In genomic region chr9:17166331-17166730, GRCm38 (mm10) we compare ENCODE assay signal across 31 mouse cellular contexts.
"Had no signal": no experiment of that assay in that cellular context is flagged by ENCODE, and none has a peak within 500 bp of the region (broad histone marks: within the 10 kb centered on the region; RNA-seq: fewer than 3 reads in every experiment).

No protein-coding gene starts in this region.

- ATAC-seq: liver, embryonic 12.5 days; liver, postnatal 0 days; lung, postnatal 0 days; midbrain, embryonic 13.5 days; midbrain, embryonic 16.5 days had no signal

- H3K4me3 ChIP-seq: left cerebral cortex, adult 2 months; limb, embryonic 10.5 days; limb, embryonic 12.5 days; limb, embryonic 13.5 days; limb, embryonic 15.5 days; liver, embryonic 12.5 days; liver, embryonic 13.5 days; liver, embryonic 15.5 days; lung, embryonic 15.5 days; megakaryocyte, embryonic 14.5 days; midbrain, embryonic 10.5 days; midbrain, embryonic 12.5 days; midbrain, embryonic 13.5 days; myocyte had no signal

- H3K9ac ChIP-seq: limb, embryonic 12.5 days; limb, embryonic 13.5 days; limb, embryonic 15.5 days; liver, embryonic 12.5 days; liver, embryonic 13.5 days; liver, embryonic 14.5 days; liver, embryonic 15.5 days; liver, postnatal 0 days; lung, embryonic 14.5 days; lung, embryonic 15.5 days; midbrain, embryonic 12.5 days; midbrain, embryonic 13.5 days had no signal

- H3K9me3 ChIP-seq: limb, embryonic 10.5 days; limb, embryonic 12.5 days; limb, embryonic 13.5 days; limb, embryonic 15.5 days; liver, embryonic 12.5 days; liver, embryonic 13.5 days; liver, embryonic 15.5 days; lung, embryonic 15.5 days; megakaryocyte, embryonic 14.5 days; midbrain, embryonic 10.5 days; midbrain, embryonic 12.5 days; midbrain, embryonic 13.5 days had no signal

- H3K36me3 ChIP-seq: limb, embryonic 10.5 days; limb, embryonic 12.5 days; limb, embryonic 13.5 days; limb, embryonic 15.5 days; liver, embryonic 12.5 days; liver, embryonic 13.5 days; liver, embryonic 15.5 days; lung, embryonic 15.5 days; midbrain, embryonic 10.5 days; midbrain, embryonic 12.5 days; midbrain, embryonic 13.5 days had no signal

- H3K27ac ChIP-seq: left cerebral cortex, adult 2 months; limb, embryonic 10.5 days; limb, embryonic 12.5 days; limb, embryonic 13.5 days; limb, embryonic 15.5 days; liver, embryonic 12.5 days; liver, embryonic 13.5 days; liver, embryonic 14.5 days; liver, embryonic 15.5 days; lung, embryonic 15.5 days; macrophage; midbrain, embryonic 10.5 days; midbrain, embryonic 12.5 days; midbrain, embryonic 13.5 days had no signal

- H3K27me3 ChIP-seq: limb, embryonic 12.5 days; limb, embryonic 15.5 days; liver, embryonic 12.5 days; liver, embryonic 13.5 days; liver, embryonic 15.5 days; lung, embryonic 15.5 days; megakaryocyte, embryonic 14.5 days; midbrain, embryonic 12.5 days; midbrain, embryonic 13.5 days had no signal

- DNase-seq: left cerebral cortex, postnatal 4 days; liver; liver, embryonic 13.5 days; liver, postnatal 0 days; lung, adult 18-20 months; lung, adult 2 months; lung, embryonic 14.5 days; lung, postnatal 10 days; lung, postnatal 14 days; lung, postnatal 36 days; lung, postnatal 4 days; midbrain, embryonic 14.5 days had no signal

- H3K4me2 ChIP-seq: limb, embryonic 12.5 days; limb, embryonic 13.5 days; limb, embryonic 15.5 days; liver, embryonic 11.5 days; liver, embryonic 12.5 days; liver, embryonic 13.5 days; liver, embryonic 15.5 days; lung, embryonic 14.5 days; lung, embryonic 15.5 days; midbrain, embryonic 11.5 days; midbrain, embryonic 12.5 days; midbrain, embryonic 13.5 days had no signal

- H3K4me1 ChIP-seq: limb, embryonic 10.5 days; limb, embryonic 12.5 days; limb, embryonic 13.5 days; limb, embryonic 15.5 days; liver, embryonic 12.5 days; liver, embryonic 13.5 days; liver, embryonic 15.5 days; lung, embryonic 15.5 days; megakaryocyte, embryonic 14.5 days; midbrain, embryonic 10.5 days; midbrain, embryonic 12.5 days; midbrain, embryonic 13.5 days had no signal
